In the genomic region with DNA sequence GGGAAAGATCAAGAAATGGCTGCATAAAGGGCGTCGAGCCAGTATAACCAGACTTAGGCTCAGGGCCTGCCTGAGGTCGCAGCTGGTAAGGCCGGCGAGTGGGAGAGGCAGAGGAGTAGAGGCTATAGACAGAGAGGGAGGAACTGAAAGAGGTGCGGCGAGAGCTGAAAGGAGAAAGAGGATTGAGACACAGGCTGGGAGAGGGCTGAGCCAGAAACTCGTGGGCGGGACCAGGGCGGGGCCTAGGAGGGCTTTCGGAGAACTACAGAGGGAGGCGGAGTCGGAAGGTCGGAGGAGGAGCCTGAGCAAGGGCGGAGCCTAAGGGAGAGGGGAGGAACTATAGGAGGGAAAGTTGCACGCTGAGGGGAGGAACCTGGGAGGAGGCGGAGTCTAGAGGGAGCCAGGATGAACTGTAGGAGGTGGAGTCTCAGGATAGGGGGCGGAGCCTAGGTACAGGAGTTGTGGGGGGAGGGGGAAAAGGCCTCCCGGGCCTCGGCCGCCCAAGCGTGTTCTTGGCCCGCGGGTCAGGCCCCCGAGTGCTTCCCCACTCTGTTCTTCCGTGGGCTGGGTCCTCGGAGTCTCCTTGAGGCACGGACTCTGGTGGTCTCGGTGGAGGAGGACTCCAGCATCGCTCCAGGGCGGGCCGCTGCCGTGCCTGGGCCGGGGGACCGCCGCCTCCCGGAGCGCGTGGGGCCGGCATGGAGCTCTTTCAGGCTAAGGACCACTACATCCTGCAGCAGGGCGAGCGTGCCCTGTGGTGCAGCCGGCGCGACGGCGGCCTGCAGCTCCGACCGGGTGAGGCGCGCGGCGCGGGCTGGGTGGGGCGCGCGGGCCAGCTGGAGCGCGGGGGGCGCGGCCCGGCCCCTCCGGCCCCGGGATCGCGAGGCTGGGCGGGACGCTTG, we compare ENCODE assay signal across 8 mouse cellular contexts. TPM values are rescaled to one million over a fixed set of nuclear protein-coding genes. Genes with fewer than 3 reads are reported as not detected.
DNase-seq lines count a peak whose midpoint lies in the region; ATAC-seq lines count a peak whose summit lies in the region.

A gene (plus strand): TSS at position 432 of the 902 bp plus-strand sequence.

- H3K9ac ChIP-seq in lung, embryonic 16.5 days (ENCODE audit: low read length), result peak within 1 kb of the TSS; percentile 94

- no peaks in the 10 kb centered on the region for H3K9me3 ChIP-seq in lung, embryonic 16.5 days (ENCODE audit: control insufficient read depth, low read length)

- 1% methylated on average over 66 of the region's 68 CpGs for WGBS in lung, embryonic 16.5 days

- H3K27ac ChIP-seq in lung, embryonic 16.5 days (ENCODE audit: low read length), result peak within 1 kb of the TSS; percentile 86

- H3K36me3 ChIP-seq in lung, embryonic 16.5 days (ENCODE audit: control insufficient read depth, insufficient read depth, low read length), result no peaks in the 10 kb centered on the region

- ATAC-seq in hematopoietic stem cell, adult 5-6 weeks (replicated peaks in 1 of 2; ENCODE audit: insufficient read depth in 1 of 2, low FRiP score in 2 of 2, low TSS enrichment in 1 of 2, low read depth in 1 of 2, poor library complexity in 2 of 2, severe bottlenecking in 2 of 2), result peak; percentile 97 to 99
- peak; percentile 100 for ATAC-seq in lung, embryonic 16.5 days (ENCODE audit: low read depth)

- H3K4me3 ChIP-seq in lung, embryonic 16.5 days (ENCODE audit: low read length), result peak within 1 kb of the TSS; percentile 91

- no peaks in the 10 kb centered on the region for H3K27me3 ChIP-seq in lung, embryonic 16.5 days (ENCODE audit: control insufficient read depth, insufficient read depth, low read depth, low read length)

- peak; percentile 92 for DNase-seq in MEL-GATA-1-ER (ENCODE audit: extremely low read depth, low read depth)
- DNase-seq in cerebellum, adult 8-10 months, result peak; percentile 99
- DNase-seq in forelimb bud, embryonic 11.5 days (ENCODE audit: low read depth, low spot score), result peak; percentile 99
- DNase-seq in layer of hippocampus, adult 9-10 months (ENCODE audit: low spot score), result peak; percentile 95
- peak; percentile 84 for DNase-seq in ovary, postnatal 10 days (ENCODE audit: low spot score)
- DNase-seq in thymus, postnatal 10 days (ENCODE audit: low spot score in 2 of 2), result peak; percentile 98

- H3K4me2 ChIP-seq in lung, embryonic 16.5 days (ENCODE audit: low read depth, low read length), result peak within 1 kb of the TSS; percentile 95

- H3K4me1 ChIP-seq in lung, embryonic 16.5 days (replicated peaks; ENCODE audit: control insufficient read depth, insufficient read depth, low read length), result peaks cover 11% of the 10 kb centered on the region

RNA-seq across cellular contexts. Expression of the gene that starts here (rescaled TPM):
- 15.2 and 23.2 TPM in 2 replicates for total RNA-seq in hematopoietic stem cell, adult 5-6 weeks (2017)
- polyA plus RNA-seq in lung, embryonic 16.5 days (2015; fragmentation: Nextera tagmentation; extraction: Ambion mirVana), result 16.2 and 17.3 TPM in 2 replicates

Comparison
In these comparisons a context has a peak if more than half of its experiments do, and no peak if none do; other contexts are left out.
1. Peak in every context shown above with its lines: DNase-seq, ATAC-seq, H3K4me3 ChIP-seq and H3K27ac ChIP-seq.